Comparison of ENCODE assay signal across 8 mouse cellular contexts in genomic region chr10:42269281-42270025, GRCm38 (mm10). TPM values are rescaled to one million over a fixed set of nuclear protein-coding genes. Genes with fewer than 3 reads are reported as not detected.
DNase-seq lines count a peak whose midpoint lies in the region; ATAC-seq and TF ChIP-seq lines count a peak whose summit lies in the region.

No protein-coding gene starts in this region.

- H3K27ac ChIP-seq in heart, embryonic 11.5 days (ENCODE audit: low read depth, low read length): 0 out of 2 replicates have a peak overlapping the region, but pooled peaks have one; percentile 1
- no peak overlapping the region for H3K27ac ChIP-seq in forebrain, embryonic 11.5 days (ENCODE audit: low read depth, low read length)

- no peak for TF ChIP-seq CTCF in lung, adult 2 months (IDR thresholded peaks at IDR 0.05; ENCODE audit: insufficient read depth, low read length)

- no peak; the same call in 1 of the 2 replicates for TF ChIP-seq POLR2A in lung, adult 2 months (IDR thresholded peaks at IDR 0.05; ENCODE audit: borderline replicate concordance, extremely low read depth, low read depth, low read length)

- intact Hi-C loops in heart, postnatal 10 days (cut with DNase I): loop anchor here (5.0 kb wide), 2 partner anchors 62 to 237 kb away; no protein-coding TSS in a partner anchor

- H3K27me3 ChIP-seq in heart, embryonic 11.5 days (ENCODE audit: control insufficient read depth, insufficient read depth, low read length): no peaks in the 10 kb centered on the region
- H3K27me3 ChIP-seq in forebrain, embryonic 11.5 days (ENCODE audit: control insufficient read depth, insufficient read depth, low read length): peaks cover 10% of the 10 kb centered on the region

- 67% methylated on average over 15 of the region's 15 CpGs for WGBS in heart, embryonic 11.5 days (ENCODE audit: insufficient replicate concordance)
- WGBS in lung, adult 2 months: 31% methylated on average over 15 of the region's 15 CpGs
- WGBS in forebrain, embryonic 11.5 days: 74% methylated on average over 15 of the region's 15 CpGs

- H3K9ac ChIP-seq in heart, embryonic 11.5 days (ENCODE audit: low read depth, low read length): no peak overlapping the region
- no peak overlapping the region for H3K9ac ChIP-seq in forebrain, embryonic 11.5 days (ENCODE audit: low read length)

- ATAC-seq in heart, embryonic 11.5 days (replicated peaks; ENCODE audit: insufficient number of reproducible peaks, low FRiP score, low TSS enrichment): no peak
- peak; percentile 16 for ATAC-seq in erythroblast, adult 5-6 weeks (replicated peaks; ENCODE audit: low FRiP score, poor library complexity, severe bottlenecking)
- no peak for ATAC-seq in forebrain, embryonic 11.5 days (replicated peaks; ENCODE audit: low FRiP score)

- H3K36me3 ChIP-seq in heart, embryonic 11.5 days (ENCODE audit: control insufficient read depth, insufficient read depth, low read length): peaks cover 11% of the 10 kb centered on the region
- H3K36me3 ChIP-seq in forebrain, embryonic 11.5 days (ENCODE audit: control insufficient read depth, insufficient read depth, low read length): no peaks in the 10 kb centered on the region

- H3K4me3 ChIP-seq in heart, embryonic 11.5 days (ENCODE audit: low read depth, low read length): no peak overlapping the region
- no peak overlapping the region for H3K4me3 ChIP-seq in lung, adult 2 months (replicated peaks; ENCODE audit: extremely low read depth, low read depth, low read length)
- no peak overlapping the region for H3K4me3 ChIP-seq in forebrain, embryonic 11.5 days (ENCODE audit: low read depth, low read length)

- H3K4me2 ChIP-seq in heart, embryonic 11.5 days: 0 out of 2 replicates have a peak overlapping the region, but pooled peaks have one; percentile 5
- H3K4me2 ChIP-seq in forebrain, embryonic 11.5 days (ENCODE audit: low read depth, low read length, severe bottlenecking): no peak overlapping the region

- no peaks in the 10 kb centered on the region for H3K9me3 ChIP-seq in heart, embryonic 11.5 days (replicated peaks; ENCODE audit: control insufficient read depth, low read length)
- no peaks in the 10 kb centered on the region for H3K9me3 ChIP-seq in forebrain, embryonic 11.5 days (ENCODE audit: control insufficient read depth, low read length)

- peaks cover 30% of the 10 kb centered on the region for H3K4me1 ChIP-seq in heart, embryonic 11.5 days (ENCODE audit: control insufficient read depth, insufficient read depth, low read length)
- peaks cover 45% of the 10 kb centered on the region for H3K4me1 ChIP-seq in lung, adult 2 months (ENCODE audit: control insufficient read depth, insufficient read depth, low read length)
- H3K4me1 ChIP-seq in forebrain, embryonic 11.5 days (replicated peaks; ENCODE audit: control insufficient read depth, insufficient read depth, low read length): peaks cover 13% of the 10 kb centered on the region; the same call in 1 of the 2 replicates

- no peak for DNase-seq in heart, postnatal 10 days
- DNase-seq in lung, adult 2 months: peak; percentile 50
- peak; percentile 60 to 80 for DNase-seq in thymus, adult 18-20 months
- no peak for DNase-seq in right cerebral cortex, postnatal 14 days
- no peak for DNase-seq in layer of hippocampus, adult 9-10 months (ENCODE audit: low spot score)
- no peak for DNase-seq in forebrain, embryonic 11.5 days (ENCODE audit: low spot score)

RNA-seq across cellular contexts. Expression of gene Foxo3, which starts 7.1 kb away (rescaled TPM):
- polyA plus RNA-seq in heart, embryonic 11.5 days (2014; fragmentation: Nextera tagmentation; extraction: Ambion mirVana): 5.2 and 7.3 TPM in 2 replicates
- total RNA-seq in heart, postnatal 10 days (2021): 10 to 100 TPM; 44.1 to 68.3 TPM
- total RNA-seq in erythroblast, adult 5-6 weeks (2015; ENCODE audit: low replicate concordance): 160 and 187 TPM in 2 replicates
- total RNA-seq in erythroblast, adult 5-6 weeks (2017; ENCODE audit: low replicate concordance): 378 and 459 TPM in 2 replicates
- polyA plus RNA-seq in lung, adult 2 months (2012; rRNA removed): 49.3 and 79.9 TPM in 2 replicates
- 4.2 and 4.4 TPM in 2 replicates for polyA plus RNA-seq in forebrain, embryonic 11.5 days (2014; fragmentation: Nextera tagmentation; extraction: Ambion mirVana)

Comparison
In these comparisons a context has a peak if more than half of its experiments do, and no peak if none do; other contexts are left out.
1. DNase-seq: peak in lung, adult 2 months (single experiment) and thymus, adult 18-20 months (2 of 2); none in heart, postnatal 10 days (0 of 2), right cerebral cortex, postnatal 14 days (single experiment), layer of hippocampus, adult 9-10 months (single experiment) and forebrain, embryonic 11.5 days (single experiment).